Mouse (Mus musculus): ENCODE measurements at regions not wholly inside any gene's neighbourhood (a gene's known extent, or its start where the extent isn't known, plus 50 kb on each side); places are given as distances from the start of the nearest gene placed in this dataset.

DNA sequence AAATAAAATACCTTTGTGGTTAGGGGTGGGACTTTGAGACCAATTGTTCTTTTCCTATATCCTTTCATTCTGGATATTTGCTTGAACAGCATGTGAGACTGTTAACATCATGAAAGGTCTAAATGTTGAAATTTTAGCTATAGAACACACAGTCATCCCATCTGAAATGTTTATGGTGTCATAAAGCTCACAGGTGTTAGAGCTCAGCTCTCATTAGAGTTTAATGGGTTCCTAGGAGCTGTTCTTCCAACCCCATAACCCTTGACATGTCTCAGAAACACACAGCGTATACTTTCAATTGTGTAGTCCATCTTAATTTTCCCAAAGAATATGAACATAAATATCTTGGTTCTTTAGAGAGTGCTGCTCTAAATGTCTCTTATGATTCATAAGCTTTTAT, 61.6 kb upstream of the Zwint start:
- Histone ChIP-seq H3K27ac (ENCODE audit: low read depth) (no peak overlapping the region), H3K9ac (no peak overlapping the region), H3K4me3 (ENCODE audit: low read depth, low read length) (no peak overlapping the region), H3K4me1 (ENCODE audit: insufficient read depth) (no peaks in the 10 kb centered on the region), H3K27me3 (ENCODE audit: insufficient read depth, low read length) (no peaks in the 10 kb centered on the region), H3K9me3 (ENCODE audit: low read depth, low read length) (no peaks in the 10 kb centered on the region), H3K36me3 (ENCODE audit: insufficient read depth) (no peaks in the 10 kb centered on the region), H3K4me2 (no peak overlapping the region)
- no peak for DNase-seq
- no peak for ATAC-seq (ENCODE audit: insufficient read depth)
- no peak for TF ChIP-seq CTCF (IDR thresholded peaks at IDR 0.05; ENCODE audit: low read depth)
- WGBS = 86% methylated on average over 1 of the region's 1 CpGs
